Mouse (Mus musculus): ENCODE measurements around the gene Wdr25. TPM values are rescaled to one million over a fixed set of nuclear protein-coding genes. Genes with fewer than 3 reads are reported as not detected.

The Wdr25 gene
- polyA plus RNA-seq, 1 experiment from 2014 or later = 4.6 TPM

GRCm38 (mm10) chr12:108902940-108903339 is 9.5 kb downstream of the Wdr25 start:
- Histone ChIP-seq H3K27ac (replicated peaks) (no peak overlapping the region), H3K9ac (no peak overlapping the region), H3K4me1 (replicated peaks) (peaks cover 37% of the 10 kb centered on the region), H3K27me3 (no peaks in the 10 kb centered on the region), H3K9me3 (no peaks in the 10 kb centered on the region), H3K36me3 (no peaks in the 10 kb centered on the region), H3K4me3 (no peak overlapping the region), H3K4me2 (no peak overlapping the region)
- ATAC-seq (ENCODE audit: low FRiP score, low read depth) = no peak
- 18% methylated on average over 8 of the region's 8 CpGs for WGBS

- Histone ChIP-seq H3K36me3 (no peaks in the 10 kb centered on the region), H3K9me3 (no peaks in the 10 kb centered on the region), H3K4me3 (no peak overlapping the region), H3K9ac (no peak overlapping the region), H3K4me1 (replicated peaks) (peaks cover 45% of the 10 kb centered on the region), H3K27ac (replicated peaks) (peak overlapping the region; percentile 45; the same call in 1 of the 2 replicates), H3K27me3 (no peaks in the 10 kb centered on the region), H3K4me2 (no peak overlapping the region; the same call in 1 of the 2 replicates)
- WGBS = 54% methylated on average over 8 of the region's 8 CpGs
- peak; percentile 58 for ATAC-seq (ENCODE audit: low FRiP score, low read depth)
Observed at GRCm38 (mm10) chr12:108903600-108904275, 10.3 kb downstream of the Wdr25 start.

GRCm38 (mm10) chr12:108904276-108904653 is 10.8 kb downstream of the Wdr25 start:
- no peak for ATAC-seq (ENCODE audit: low FRiP score, low read depth)
- H3K4me2 ChIP-seq = no peak overlapping the region; the same call in 1 of the 2 replicates
- H3K36me3 ChIP-seq = no peaks in the 10 kb centered on the region
- no peaks in the 10 kb centered on the region for H3K9me3 ChIP-seq
- peaks cover 49% of the 10 kb centered on the region for H3K4me1 ChIP-seq (replicated peaks)
- H3K4me3 ChIP-seq = no peak overlapping the region
- H3K9ac ChIP-seq = no peak overlapping the region
- H3K27ac ChIP-seq (replicated peaks) = peak overlapping the region; percentile 45
- no peaks in the 10 kb centered on the region for H3K27me3 ChIP-seq
- 32% methylated on average over 8 of the region's 8 CpGs for WGBS

- no peaks in the 10 kb centered on the region for H3K27me3 ChIP-seq
- ATAC-seq (ENCODE audit: low FRiP score, low read depth) = no peak
- H3K4me1 ChIP-seq (replicated peaks) = peaks cover 57% of the 10 kb centered on the region
- no peak overlapping the region for H3K27ac ChIP-seq (replicated peaks)
- H3K4me3 ChIP-seq = no peak overlapping the region
- no peaks in the 10 kb centered on the region for H3K36me3 ChIP-seq
- no peak overlapping the region for H3K9ac ChIP-seq
- H3K9me3 ChIP-seq = no peaks in the 10 kb centered on the region
- WGBS = 20% methylated on average over 14 of the region's 14 CpGs
- no peak overlapping the region for H3K4me2 ChIP-seq
Observed at GRCm38 (mm10) chr12:108905620-108906302, 12.3 kb downstream of the Wdr25 start.

GRCm38 (mm10) chr12:108906398-108906797 is 13.0 kb downstream of the Wdr25 start:
- WGBS = 32% methylated on average over 12 of the region's 12 CpGs
- Histone ChIP-seq H3K36me3 (no peaks in the 10 kb centered on the region), H3K4me2 (no peak overlapping the region; the same call in 1 of the 2 replicates), H3K4me1 (replicated peaks) (peaks cover 57% of the 10 kb centered on the region), H3K4me3 (no peak overlapping the region), H3K9me3 (no peaks in the 10 kb centered on the region), H3K27ac (replicated peaks) (no peak overlapping the region), H3K9ac (no peak overlapping the region), H3K27me3 (no peaks in the 10 kb centered on the region)
- ATAC-seq (ENCODE audit: low FRiP score, low read depth) = no peak

GRCm38 (mm10) chr12:108909846-108910433 is 16.5 kb downstream of the Wdr25 start:
- Histone ChIP-seq H3K27ac (replicated peaks) (no peak overlapping the region), H3K4me2 (no peak overlapping the region), H3K36me3 (no peaks in the 10 kb centered on the region), H3K9ac (no peak overlapping the region), H3K4me1 (replicated peaks) (peaks cover 65% of the 10 kb centered on the region), H3K9me3 (no peaks in the 10 kb centered on the region), H3K27me3 (no peaks in the 10 kb centered on the region), H3K4me3 (no peak overlapping the region)
- no peak for ATAC-seq (ENCODE audit: low FRiP score, low read depth)
- 81% methylated on average over 8 of the region's 8 CpGs for WGBS

- 92% methylated on average over 2 of the region's 2 CpGs for WGBS
- Histone ChIP-seq H3K4me3 (no peak overlapping the region), H3K27me3 (no peaks in the 10 kb centered on the region), H3K9me3 (no peaks in the 10 kb centered on the region), H3K4me2 (no peak overlapping the region), H3K27ac (replicated peaks) (no peak overlapping the region), H3K9ac (no peak overlapping the region), H3K36me3 (no peaks in the 10 kb centered on the region), H3K4me1 (replicated peaks) (peaks cover 66% of the 10 kb centered on the region)
- ATAC-seq (ENCODE audit: low FRiP score, low read depth) = no peak
Observed at GRCm38 (mm10) chr12:108912442-108912841, 19.0 kb downstream of the Wdr25 start.

GRCm38 (mm10) chr12:108914198-108914597 is 20.8 kb downstream of the Wdr25 start:
- H3K27me3 ChIP-seq = no peaks in the 10 kb centered on the region
- no peak overlapping the region for H3K4me2 ChIP-seq
- WGBS = 44% methylated on average over 3 of the region's 3 CpGs
- no peaks in the 10 kb centered on the region for H3K9me3 ChIP-seq
- no peak overlapping the region for H3K9ac ChIP-seq
- H3K27ac ChIP-seq (replicated peaks) = no peak overlapping the region
- peaks cover 71% of the 10 kb centered on the region for H3K4me1 ChIP-seq (replicated peaks)
- H3K4me3 ChIP-seq = no peak overlapping the region
- no peaks in the 10 kb centered on the region for H3K36me3 ChIP-seq
- ATAC-seq (ENCODE audit: low FRiP score, low read depth) = no peak

- 54% methylated on average over 12 of the region's 12 CpGs for WGBS
Observed at GRCm38 (mm10) chr12:108914709-108915340, 21.4 kb downstream of the Wdr25 start.

GRCm38 (mm10) chr12:108915893-108916292 is 22.5 kb downstream of the Wdr25 start:
- Histone ChIP-seq H3K9me3 (no peaks in the 10 kb centered on the region), H3K36me3 (no peaks in the 10 kb centered on the region), H3K9ac (no peak overlapping the region), H3K4me3 (no peak overlapping the region), H3K4me2 (no peak overlapping the region), H3K27me3 (no peaks in the 10 kb centered on the region), H3K4me1 (replicated peaks) (peaks cover 64% of the 10 kb centered on the region), H3K27ac (replicated peaks) (peak overlapping the region; percentile 40)
- ATAC-seq (ENCODE audit: low FRiP score, low read depth) = peak; percentile 74
- 9% methylated on average over 6 of the region's 6 CpGs for WGBS

More at GRCm38 (mm10) chr12:108914709-108915340, 21.4 kb downstream of the Wdr25 start:
- Histone ChIP-seq H3K4me3 (no peak overlapping the region), H3K27ac (replicated peaks) (no peak overlapping the region), H3K4me2 (no peak overlapping the region), H3K9ac (no peak overlapping the region), H3K36me3 (no peaks in the 10 kb centered on the region), H3K4me1 (replicated peaks) (peaks cover 72% of the 10 kb centered on the region), H3K27me3 (no peaks in the 10 kb centered on the region), H3K9me3 (no peaks in the 10 kb centered on the region)
- no peak for ATAC-seq (ENCODE audit: low FRiP score, low read depth)

- Histone ChIP-seq H3K9me3 (no peaks in the 10 kb centered on the region), H3K4me3 (no peak overlapping the region), H3K9ac (no peak overlapping the region), H3K36me3 (no peaks in the 10 kb centered on the region), H3K4me1 (replicated peaks) (peaks cover 64% of the 10 kb centered on the region), H3K27me3 (no peaks in the 10 kb centered on the region), H3K4me2 (no peak overlapping the region), H3K27ac (replicated peaks) (peak overlapping the region; percentile 40)
- 25% methylated on average over 7 of the region's 7 CpGs for WGBS
- ATAC-seq (ENCODE audit: low FRiP score, low read depth) = peak; percentile 54; the same call in 1 of the 2 replicates
Observed at GRCm38 (mm10) chr12:108916447-108917042, 23.1 kb downstream of the Wdr25 start.

Measured in hindbrain, embryonic 15.5 days (tissue).